Mouse (Mus musculus) left cerebral cortex, adult 9 months (tissue): ENCODE data around the gene Ythdf1.

Experiments used
- DNase-seq, 2 experiments: peaks; one replicate each; pipeline ENCODE4 v3.0.0; 2022; ENCODE audit warnings: low spot score in 2 of 2

The Ythdf1 gene

DNA sequence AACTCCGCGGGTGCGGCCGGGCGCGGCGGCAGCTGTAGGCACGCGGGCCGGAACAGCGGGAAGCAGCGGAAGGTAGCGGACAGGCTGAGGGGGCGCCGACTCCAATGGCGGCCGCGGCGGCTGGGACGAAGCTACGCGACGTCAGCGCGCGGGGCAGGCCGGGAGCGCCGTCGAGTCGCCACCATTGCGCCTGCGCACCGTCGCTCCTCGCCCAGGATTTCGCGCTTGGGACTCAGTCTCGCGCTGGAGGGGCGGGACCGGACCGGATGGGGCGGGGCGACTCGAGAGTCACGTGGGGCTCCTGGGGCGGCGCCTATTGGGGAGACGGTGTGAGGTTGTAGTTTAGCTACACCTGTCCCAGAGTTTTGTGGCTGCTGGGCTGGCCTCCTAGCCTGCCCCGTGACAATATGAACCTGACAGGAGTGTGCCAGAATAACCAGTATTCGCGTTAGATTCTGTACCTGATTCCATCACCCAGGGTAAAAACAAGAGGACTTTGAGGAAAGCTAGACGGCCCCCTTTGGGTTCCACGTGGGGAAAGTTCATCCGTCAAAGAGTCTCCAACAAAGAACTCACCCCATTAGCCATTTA, at the start of gene Ythdf1:
Gene Ythdf1, minus strand, starts transcription at position 140 of the 591 bp plus-strand sequence.
- DNase-seq = peak; percentile 90 to 94

GRCm38 (mm10) chr2:180967010-180967763, 46.4 kb upstream of the Ythdf1 start, which contains the start of gene Arfgap1:
TSS of gene Arfgap1 (plus strand) at chr2:180967225.
- peak; percentile 75 to 93 for DNase-seq

- DNase-seq = peak in 1 of 2 experiments; percentile 34
Observed at GRCm38 (mm10) chr2:180966092-180966882, 45.5 kb upstream of the Ythdf1 start.

DNA sequence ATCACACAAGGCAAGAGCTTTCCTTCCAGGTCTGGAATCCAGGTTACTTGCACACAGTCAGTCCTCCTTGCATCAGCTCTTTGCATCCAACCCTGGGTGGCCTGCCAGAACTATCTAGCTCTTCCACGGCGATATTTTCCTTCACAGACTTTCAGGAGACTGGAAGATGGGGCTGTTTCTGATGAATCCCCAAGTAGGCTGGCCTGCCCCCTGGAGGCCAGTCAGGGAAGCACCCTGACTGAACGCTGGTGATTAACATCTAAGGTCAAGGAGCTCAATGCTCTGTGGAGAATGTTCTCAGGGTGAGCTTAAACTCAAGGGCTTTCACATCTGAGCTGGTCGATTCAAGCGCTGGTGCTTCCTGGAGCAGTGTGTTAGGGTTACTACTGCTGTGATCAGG, 43.2 kb upstream of the Ythdf1 start:
- peak in 1 of 2 experiments; percentile 82 for DNase-seq

- no peak for DNase-seq
Observed at GRCm38 (mm10) chr2:180962616-180963308, 42.0 kb upstream of the Ythdf1 start.

DNA sequence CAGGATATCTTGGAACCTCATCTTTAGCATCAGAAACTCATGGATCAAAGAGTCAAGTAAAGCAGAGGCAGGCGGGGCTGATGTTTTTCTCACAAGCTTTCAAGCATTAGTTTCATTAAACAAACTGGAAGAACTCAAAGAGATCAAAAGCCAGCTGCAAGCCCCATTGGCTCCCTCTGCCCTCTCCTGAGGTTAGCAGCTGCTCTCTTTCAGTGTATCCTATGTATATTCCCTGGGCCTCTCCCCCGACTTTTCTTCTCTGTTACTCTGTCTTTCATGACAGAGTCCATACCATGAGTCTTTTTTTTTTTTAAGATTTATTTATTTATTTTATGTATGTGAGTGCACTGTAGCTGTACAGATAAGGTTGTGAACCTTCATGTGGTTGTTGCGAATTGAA, 39.4 kb upstream of the Ythdf1 start:
- DNase-seq = no peak

DNA sequence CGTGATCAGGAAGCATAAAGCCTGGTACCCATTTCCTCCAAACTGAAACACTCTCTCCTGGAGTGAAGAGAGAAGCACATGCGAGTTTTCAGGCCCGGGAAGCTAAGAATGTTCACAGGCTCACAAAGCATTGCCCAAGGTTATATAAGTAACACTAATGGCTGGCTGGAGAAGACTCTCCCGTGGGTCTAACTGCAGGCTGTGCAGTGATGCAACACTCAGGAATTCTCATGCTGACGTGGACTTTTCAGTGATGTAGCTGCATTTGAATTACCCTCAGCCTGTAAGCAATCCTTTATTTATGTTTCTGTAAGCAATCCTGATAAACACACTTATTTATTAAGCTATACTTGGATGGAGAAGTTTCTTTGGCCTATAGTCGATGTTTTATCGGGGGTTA, 38.9 kb upstream of the Ythdf1 start:
- no peak for DNase-seq

- DNase-seq = peak in 1 of 2 experiments; percentile 42
Observed at GRCm38 (mm10) chr2:180954061-180955047, 33.6 kb upstream of the Ythdf1 start, which contains the start of gene Nkain4. TSS of gene Nkain4 (minus strand) at chr2:180954699.

DNA sequence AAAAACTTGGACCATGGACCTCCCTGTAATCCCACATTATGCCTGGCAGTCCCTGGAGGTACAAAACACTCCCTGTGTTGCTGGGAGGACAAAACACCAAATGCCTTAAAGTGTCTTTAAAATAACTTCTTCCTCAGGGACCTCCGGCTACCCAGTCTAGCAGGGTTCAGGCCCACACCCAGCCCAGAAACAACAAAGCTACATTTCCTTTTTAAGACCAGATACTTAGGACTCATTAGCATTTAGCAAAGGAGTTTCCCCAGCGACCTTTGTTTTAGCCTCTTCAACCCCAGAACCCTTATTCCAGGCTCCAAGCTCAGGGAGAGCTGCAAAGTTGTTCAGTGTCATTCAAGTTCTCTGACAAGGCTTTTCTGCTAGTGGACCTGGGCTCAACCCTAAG, 32.9 kb upstream of the Ythdf1 start:
- DNase-seq = no peak

GRCm38 (mm10) chr2:180952731-180953171, 32.0 kb upstream of the Ythdf1 start:
- DNase-seq = peak in 1 of 2 experiments; percentile 20

GRCm38 (mm10) chr2:180949947-180950346, 29.2 kb upstream of the Ythdf1 start:
- no peak for DNase-seq

GRCm38 (mm10) chr2:180941869-180942268, 21.1 kb upstream of the Ythdf1 start:
- DNase-seq = no peak

DNA sequence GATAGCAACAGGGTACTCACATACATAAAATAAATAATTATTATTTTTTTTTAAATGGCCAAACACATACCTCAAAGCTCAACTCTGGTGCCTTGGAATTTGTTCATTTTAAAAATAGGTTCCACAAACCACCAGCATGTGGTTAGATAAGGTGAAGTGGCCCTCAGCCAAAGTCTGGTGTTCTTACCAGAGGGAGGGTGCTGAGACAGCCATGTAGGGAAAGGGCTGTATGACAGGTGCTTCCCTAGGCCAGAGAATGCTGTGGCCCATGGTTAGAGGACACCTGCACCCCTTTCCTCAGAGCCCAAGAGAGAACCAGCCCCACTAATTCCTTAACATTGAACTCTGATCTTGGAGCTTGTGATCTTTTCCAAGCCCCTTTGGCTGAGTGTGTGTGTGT, 19.4 kb upstream of the Ythdf1 start:
- no peak for DNase-seq

DNA sequence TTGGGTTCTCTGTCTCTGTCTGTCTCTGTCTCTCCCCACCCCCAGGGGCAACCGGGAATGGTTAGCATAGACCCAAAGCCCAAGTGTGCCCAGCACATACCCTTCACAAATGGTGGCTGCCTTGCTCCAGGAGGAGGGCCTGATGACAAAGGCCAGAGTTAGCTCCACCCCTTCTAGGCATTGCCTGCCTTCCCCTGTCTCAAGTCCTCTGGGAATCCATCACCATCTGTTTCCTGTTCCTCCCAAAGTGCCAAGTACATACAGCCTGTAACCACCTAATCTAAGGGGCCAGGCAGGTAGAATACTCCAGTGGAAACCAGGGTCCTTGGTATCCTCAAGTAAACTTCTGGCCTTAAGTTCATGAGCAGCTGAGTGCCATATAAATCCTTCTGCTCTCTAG, 11.7 kb upstream of the Ythdf1 start:
- no peak for DNase-seq

- no peak for DNase-seq
Observed at GRCm38 (mm10) chr2:180928723-180929122, 8.0 kb upstream of the Ythdf1 start, which contains the start of gene Birc7. TSS of gene Birc7 (plus strand) at chr2:180929023.

DNA sequence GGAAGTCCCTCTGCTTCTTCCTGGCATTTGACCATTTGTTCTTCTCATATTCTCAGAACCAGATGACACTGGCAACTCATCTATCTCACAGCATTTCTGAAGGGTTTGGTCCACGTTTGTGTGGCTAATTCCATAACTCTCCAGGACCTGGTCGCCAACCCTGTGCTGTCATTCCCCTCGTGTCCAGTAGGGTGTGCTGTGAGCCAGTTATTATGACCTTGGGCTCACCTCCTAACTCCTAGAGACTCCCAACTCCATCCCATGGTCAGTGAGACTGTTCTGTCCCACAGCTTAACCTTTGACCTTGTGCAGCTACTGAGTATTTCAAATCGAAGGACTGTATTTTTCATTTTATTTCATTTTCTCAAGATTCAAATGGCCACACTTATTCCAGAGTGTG, 4.4 kb upstream of the Ythdf1 start:
- peak in 1 of 2 experiments; percentile 79 for DNase-seq

DNA sequence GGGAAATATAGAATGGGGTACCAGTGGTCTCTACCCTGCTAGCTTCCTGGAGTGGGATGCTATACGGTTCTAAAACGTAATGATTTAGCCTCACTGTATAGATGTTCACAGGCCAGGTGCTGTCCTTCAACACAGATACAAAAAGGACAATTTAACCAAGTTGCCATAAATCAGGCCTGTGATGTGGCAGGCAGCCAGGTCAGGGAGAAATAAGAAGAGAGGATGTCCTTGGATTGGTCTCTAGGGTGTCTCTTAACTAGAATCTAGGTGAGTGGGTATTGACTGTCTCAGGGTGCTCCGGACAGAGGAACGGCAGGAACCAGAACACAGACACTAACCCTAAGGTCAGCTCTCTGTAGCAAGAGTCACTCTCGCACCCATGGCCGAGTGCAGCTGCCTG, 2.0 kb upstream of the Ythdf1 start:
- DNase-seq = no peak

- no peak for DNase-seq
Observed at GRCm38 (mm10) chr2:180919913-180920809, 588 bp downstream of the Ythdf1 start.

DNA sequence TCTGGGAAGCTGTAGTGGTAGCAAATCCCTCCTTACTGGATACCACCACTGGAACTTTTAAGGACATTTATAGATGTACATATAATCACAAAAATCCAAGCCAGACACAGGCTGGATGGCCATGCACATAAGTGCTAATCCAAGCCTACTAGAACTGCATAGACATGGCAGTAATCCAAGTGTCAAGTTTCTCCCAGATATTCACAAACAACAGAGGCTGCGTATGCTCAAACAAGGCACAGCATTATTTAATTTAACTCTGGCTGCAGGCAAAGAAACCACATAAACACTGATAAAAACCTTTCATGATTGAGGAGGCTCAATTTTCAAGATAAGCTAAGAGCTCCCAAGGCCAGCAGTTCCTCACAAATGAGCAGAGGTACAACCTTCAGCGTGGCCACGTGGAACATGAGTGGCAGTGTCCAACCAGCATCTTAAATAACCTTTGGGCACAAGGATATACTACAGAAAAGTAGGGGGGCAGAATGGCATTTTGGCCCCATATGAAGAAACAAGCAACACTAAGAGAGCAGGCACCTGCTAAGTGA, 4.8 kb downstream of the Ythdf1 start:
- no peak for DNase-seq
